11 mouse cellular contexts compared by ENCODE assay signal in the genomic region with DNA sequence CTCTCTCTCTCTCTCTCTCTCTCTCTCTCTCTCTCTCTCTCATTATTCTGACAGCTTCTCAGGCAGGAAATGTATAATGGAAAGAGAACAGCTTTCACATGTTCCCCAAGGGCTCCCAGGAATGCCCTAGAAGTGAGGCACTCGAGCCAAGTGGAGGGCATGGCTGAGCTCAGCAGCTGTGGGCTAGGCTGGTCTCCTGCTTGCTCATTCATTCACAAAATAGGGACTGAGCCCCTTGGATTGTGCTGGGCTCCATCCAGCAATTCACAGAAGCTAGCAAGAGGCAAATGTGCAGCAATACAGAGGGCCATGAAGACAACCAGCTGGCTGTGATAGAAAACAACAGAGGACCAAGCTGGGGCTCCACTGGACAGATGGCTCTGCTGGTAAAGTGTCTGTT. TPM values are rescaled to one million over a fixed set of nuclear protein-coding genes. Genes with fewer than 3 reads are reported as not detected.
A peak's percentile ranks its signal among the peaks of the same experiment; 100 is the strongest.
DNase-seq lines count a peak whose midpoint lies in the region; ATAC-seq lines count a peak whose summit lies in the region.
"Had no signal": no experiment of that assay in that cellular context is flagged by ENCODE, and none has a peak within 500 bp of the region (broad histone marks: within the 10 kb centered on the region; RNA-seq: fewer than 3 reads in every experiment).

No protein-coding gene starts in this region.

- H3K9me3 ChIP-seq in lung, embryonic 15.5 days = no peaks in the 10 kb centered on the region
- no peaks in the 10 kb centered on the region for H3K9me3 ChIP-seq in hindbrain, embryonic 14.5 days (ENCODE audit: control insufficient read depth, low read length)
- H3K9me3 ChIP-seq in neural tube, embryonic 14.5 days (ENCODE audit: control insufficient read depth, low read length) = no peaks in the 10 kb centered on the region
- H3K9me3 ChIP-seq: heart, embryonic 13.5 days; liver, embryonic 15.5 days had no signal

- ATAC-seq in lung, embryonic 15.5 days (ENCODE audit: borderline replicate concordance, extremely low read depth, low FRiP score, low TSS enrichment) = peak; percentile 40; the same call in 1 of the 2 replicates
- ATAC-seq in hindbrain, embryonic 14.5 days (ENCODE audit: low FRiP score) = peak; percentile 76
- ATAC-seq in neural tube, embryonic 14.5 days (ENCODE audit: low read depth) = peak; percentile 65
- ATAC-seq: intestine, postnatal 0 days had no signal

- H3K9ac ChIP-seq in lung, embryonic 15.5 days = no peak overlapping the region
- no peak overlapping the region for H3K9ac ChIP-seq in hindbrain, embryonic 14.5 days
- H3K9ac ChIP-seq in neural tube, embryonic 14.5 days (replicated peaks; ENCODE audit: low read depth, low read length) = no peak overlapping the region
- H3K9ac ChIP-seq: heart, embryonic 13.5 days; liver, embryonic 15.5 days had no signal

- H3K27me3 ChIP-seq in lung, embryonic 15.5 days = peaks cover 10% of the 10 kb centered on the region
- no peaks in the 10 kb centered on the region for H3K27me3 ChIP-seq in hindbrain, embryonic 14.5 days (ENCODE audit: control insufficient read depth, insufficient read depth, low read length)
- no peaks in the 10 kb centered on the region for H3K27me3 ChIP-seq in neural tube, embryonic 14.5 days (ENCODE audit: control insufficient read depth, insufficient read depth, low read length)
- H3K27me3 ChIP-seq: liver, embryonic 15.5 days had no signal

- H3K4me2 ChIP-seq in lung, embryonic 15.5 days = no peak overlapping the region
- no peak overlapping the region for H3K4me2 ChIP-seq in hindbrain, embryonic 14.5 days (replicated peaks)
- no peak overlapping the region for H3K4me2 ChIP-seq in neural tube, embryonic 14.5 days (ENCODE audit: low read depth, low read length)
- H3K4me2 ChIP-seq: heart, embryonic 13.5 days; liver, embryonic 15.5 days had no signal

- peak; percentile 69 to 80 for DNase-seq in cerebellum, postnatal 10 days
- no peak for DNase-seq in cerebellum, postnatal 36 days
- no peak for DNase-seq in lung, adult 18-20 months
- peak; percentile 53 for DNase-seq in hindbrain, embryonic 14.5 days (ENCODE audit: low spot score)
- DNase-seq in frontal cortex, postnatal 36 days (ENCODE audit: low spot score in 2 of 2) = no peak
- no peak for DNase-seq in kidney, adult 18-20 months

- H3K27ac ChIP-seq in lung, embryonic 15.5 days = no peak overlapping the region
- 0 out of 2 replicates have a peak overlapping the region, but pooled peaks have one; percentile 59 for H3K27ac ChIP-seq in hindbrain, embryonic 14.5 days
- H3K27ac ChIP-seq in neural tube, embryonic 14.5 days (ENCODE audit: low read depth, low read length) = no peak overlapping the region
- H3K27ac ChIP-seq: heart, embryonic 13.5 days; liver, embryonic 15.5 days had no signal

- 5% methylated on average over 1 of the region's 1 CpGs for WGBS in lung, embryonic 15.5 days
- WGBS in hindbrain, embryonic 14.5 days = 15% methylated on average over 1 of the region's 1 CpGs
- WGBS in neural tube, embryonic 14.5 days = 8% methylated on average over 1 of the region's 1 CpGs

- no peak overlapping the region for H3K4me3 ChIP-seq in lung, embryonic 15.5 days
- no peak overlapping the region for H3K4me3 ChIP-seq in hindbrain, embryonic 14.5 days (replicated peaks; ENCODE audit: low read length)
- H3K4me3 ChIP-seq in neural tube, embryonic 14.5 days (ENCODE audit: low read depth, low read length) = no peak overlapping the region
- H3K4me3 ChIP-seq: heart, embryonic 13.5 days; liver, embryonic 15.5 days had no signal

- no peaks in the 10 kb centered on the region for H3K36me3 ChIP-seq in lung, embryonic 15.5 days
- H3K36me3 ChIP-seq in hindbrain, embryonic 14.5 days (replicated peaks; ENCODE audit: control insufficient read depth, insufficient read depth) = no peaks in the 10 kb centered on the region
- H3K36me3 ChIP-seq in neural tube, embryonic 14.5 days (ENCODE audit: control insufficient read depth, insufficient read depth, low read length) = no peaks in the 10 kb centered on the region
- H3K36me3 ChIP-seq: heart, embryonic 13.5 days; liver, embryonic 15.5 days had no signal

- 0 out of 2 replicates have a peak, but pooled peaks cover 10% of the 10 kb centered on the region for H3K4me1 ChIP-seq in lung, embryonic 15.5 days
- peaks cover 5% of the 10 kb centered on the region; the same call in 1 of the 2 replicates for H3K4me1 ChIP-seq in hindbrain, embryonic 14.5 days (replicated peaks; ENCODE audit: control insufficient read depth, insufficient read depth, low read length)
- H3K4me1 ChIP-seq in neural tube, embryonic 14.5 days (ENCODE audit: control insufficient read depth, insufficient read depth, low read length) = no peaks in the 10 kb centered on the region
- H3K4me1 ChIP-seq: heart, embryonic 13.5 days; liver, embryonic 15.5 days had no signal

RNA-seq across cellular contexts. Expression of gene Kcnc4, which starts 28.1 kb away (rescaled TPM):
- 0.04 and 0.14 TPM in 2 replicates for polyA plus RNA-seq in lung, embryonic 15.5 days (2015; fragmentation: Nextera tagmentation; extraction: Ambion mirVana)
- polyA plus RNA-seq in hindbrain, embryonic 14.5 days (2014; fragmentation: Nextera tagmentation; extraction: Ambion mirVana) = 7.9 and 11.8 TPM in 2 replicates
- 6.2 and 7.7 TPM in 2 replicates for polyA plus RNA-seq in neural tube, embryonic 14.5 days (2014; fragmentation: Nextera tagmentation; extraction: Ambion mirVana)
- polyA plus RNA-seq: liver, embryonic 15.5 days had no signal

Comparison
In these comparisons a context has a peak if more than half of its experiments do, and no peak if none do; other contexts are left out.
1. DNase-seq: peak in cerebellum, postnatal 10 days (2 of 2) and hindbrain, embryonic 14.5 days (single experiment); none in cerebellum, postnatal 36 days (0 of 2), lung, adult 18-20 months (0 of 2), frontal cortex, postnatal 36 days (0 of 2) and kidney, adult 18-20 months (single experiment).
2. Peak in every context shown above with its lines, with median percentiles within 50 percentile points of each other: ATAC-seq.